Mouse (Mus musculus): ENCODE measurements around the gene Hyal6. TPM values are rescaled to one million over a fixed set of nuclear protein-coding genes. Genes with fewer than 3 reads are reported as not detected.

The Hyal6 gene
- not detected for total RNA-seq (2021)
- long read RNA-seq, experiment 1 = 0 reads
- long read RNA-seq, experiment 2 = 0 reads

GRCm38 (mm10) chr6:24732945-24733344 lies at the start of gene Hyal6:
Hyal6 (plus strand) TSS chr6:24733245.
- intact Hi-C loops (cut with DNase I) = no loop called here
- no peak for DNase-seq

GRCm38 (mm10) chr6:24687871-24688270 lies 45.2 kb upstream of the Hyal6 start:
- intact Hi-C loops (cut with DNase I) = no loop called here

GRCm38 (mm10) chr6:24694455-24695410 lies 38.3 kb upstream of the Hyal6 start:
- DNase-seq = no peak
- intact Hi-C loops (cut with DNase I) = no loop called here

More at GRCm38 (mm10) chr6:24687871-24688270, 45.2 kb upstream of the Hyal6 start:
- no peak for DNase-seq

- intact Hi-C loops (cut with DNase I) = no loop called here
- DNase-seq = no peak
These were observed 36.9 kb upstream of the Hyal6 start for GRCm38 (mm10) chr6:24696117-24696516.

GRCm38 (mm10) chr6:24697216-24697615 lies 35.8 kb upstream of the Hyal6 start:
- no peak for DNase-seq
- intact Hi-C loops (cut with DNase I) = no loop called here

- no peak for DNase-seq
- intact Hi-C loops (cut with DNase I) = no loop called here
These were observed 26.0 kb upstream of the Hyal6 start for GRCm38 (mm10) chr6:24707090-24707489.

GRCm38 (mm10) chr6:24707499-24707898 lies 25.5 kb upstream of the Hyal6 start:
- intact Hi-C loops (cut with DNase I) = no loop called here
- no peak for DNase-seq

GRCm38 (mm10) chr6:24721317-24722099 lies 11.5 kb upstream of the Hyal6 start:
- intact Hi-C loops (cut with DNase I) = no loop called here
- DNase-seq = no peak

GRCm38 (mm10) chr6:24728130-24728529 lies 4.9 kb upstream of the Hyal6 start:
- intact Hi-C loops (cut with DNase I) = no loop called here
- no peak for DNase-seq

GRCm38 (mm10) chr6:24734565-24734964 lies 1.5 kb downstream of the Hyal6 start:
- DNase-seq = no peak
- intact Hi-C loops (cut with DNase I) = no loop called here

- no peak for DNase-seq
- intact Hi-C loops (cut with DNase I) = no loop called here
These were observed 15.0 kb downstream of the Hyal6 start, which contains the start of gene Hyal4 for GRCm38 (mm10) chr6:24748029-24748428. Hyal4 (plus strand) TSS chr6:24748329.

- DNase-seq = no peak
- intact Hi-C loops (cut with DNase I) = no loop called here
These were observed 26.2 kb downstream of the Hyal6 start for GRCm38 (mm10) chr6:24759281-24759680.

GRCm38 (mm10) chr6:24766261-24766660 lies 33.2 kb downstream of the Hyal6 start:
- DNase-seq = no peak
- intact Hi-C loops (cut with DNase I) = no loop called here

GRCm38 (mm10) chr6:24779182-24779581 lies 46.1 kb downstream of the Hyal6 start:
- intact Hi-C loops (cut with DNase I) = no loop called here
- no peak for DNase-seq

GRCm38 (mm10) chr6:24790888-24791287 lies 57.8 kb downstream of the Hyal6 start, which contains the start of gene Spam1:
Spam1 (plus strand) TSS chr6:24791188.
- DNase-seq = no peak

More at GRCm38 (mm10) chr6:24790888-24791287, 57.8 kb downstream of the Hyal6 start, which contains the start of gene Spam1:
- intact Hi-C loops (cut with DNase I) = no loop called here

Other genes with a start within 250 kb of the Hyal6 start
- under 1 TPM; 0.08 to 0.10 TPM for gene Iqub, start 218.2 kb upstream of the Hyal6 start, total RNA-seq (2021)
- gene Ndufa5, start 205.2 kb upstream of the Hyal6 start, total RNA-seq (2021) = 100 to 1,000 TPM; 587 to 626 TPM
- gene Asb15, start 205.1 kb upstream of the Hyal6 start, total RNA-seq (2021) = 10 to 100 TPM; 24.4 to 35.8 TPM
- gene Lmod2, start 135.5 kb upstream of the Hyal6 start, total RNA-seq (2021) = 100 to 1,000 TPM; 206 to 260 TPM
- gene Wasl, start 68.2 kb upstream of the Hyal6 start, total RNA-seq (2021) = 10 to 100 TPM; 15.0 to 16.5 TPM
- not detected for gene Hyal4, start 15.1 kb downstream of the Hyal6 start, total RNA-seq (2021)
- gene Spam1, start 57.9 kb downstream of the Hyal6 start, total RNA-seq (2021) = not detected
- gene Hyal5, start 124.8 kb downstream of the Hyal6 start, total RNA-seq (2021) = not detected
- under 1 TPM; 0.13 to 0.27 TPM for gene Tmem229a, start 223.1 kb downstream of the Hyal6 start, total RNA-seq (2021)

Data from gastrocnemius, postnatal 36 days (tissue).